Mouse (Mus musculus): ENCODE measurements around the gene Lrp11. TPM values are rescaled to one million over a fixed set of nuclear protein-coding genes. Genes with fewer than 3 reads are reported as not detected.
"Not testable (repeated sequence)": the region's sequence is repeated elsewhere in the genome, so short reads cannot be mapped to it uniquely, and the experiment has no call there.

The Lrp11 gene
- polyA plus RNA-seq, 1 experiment from 2014 or later, result 37.8 TPM

DNA sequence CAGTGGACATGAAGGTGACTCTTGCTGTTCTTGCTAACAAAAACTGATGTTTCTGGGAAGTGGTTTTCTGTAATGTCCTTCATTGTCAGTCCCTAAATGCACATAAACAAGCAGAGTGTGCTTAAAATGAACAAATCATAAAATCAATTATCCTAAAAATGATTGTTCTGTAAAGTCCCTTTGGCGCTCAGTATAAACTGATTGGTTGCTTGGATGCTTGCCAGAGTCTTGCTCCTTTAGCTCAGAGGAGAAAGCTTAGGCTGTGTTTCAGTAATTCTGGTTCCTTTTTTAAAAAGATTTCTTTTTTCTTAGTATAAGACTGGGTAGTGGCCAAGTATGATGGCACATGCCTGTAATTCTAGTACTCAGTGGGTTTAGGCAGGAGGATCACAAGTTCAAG lies 6.7 kb downstream of the Lrp11 start:
- no peak for ATAC-seq (ENCODE audit: low read depth)
- H3K4me3 ChIP-seq (ENCODE audit: low read depth, low read length), result no peak overlapping the region
- H3K9ac ChIP-seq (replicated peaks; ENCODE audit: low read depth, low read length), result no peak overlapping the region
- H3K36me3 ChIP-seq (ENCODE audit: control insufficient read depth, insufficient read depth, low read length), result no peaks in the 10 kb centered on the region
- no peaks in the 10 kb centered on the region for H3K27me3 ChIP-seq (ENCODE audit: control insufficient read depth, insufficient read depth, low read length)
- H3K27ac ChIP-seq (ENCODE audit: low read depth, low read length), result no peak overlapping the region
- H3K9me3 ChIP-seq (ENCODE audit: control insufficient read depth, low read length), result no peaks in the 10 kb centered on the region
- H3K4me2 ChIP-seq (ENCODE audit: low read depth, low read length), result no peak overlapping the region
- peaks cover 6% of the 10 kb centered on the region; the same call in 1 of the 2 replicates for H3K4me1 ChIP-seq (ENCODE audit: control insufficient read depth, insufficient read depth, low read length)
- 55% methylated on average over 1 of the region's 1 CpGs for WGBS

DNA sequence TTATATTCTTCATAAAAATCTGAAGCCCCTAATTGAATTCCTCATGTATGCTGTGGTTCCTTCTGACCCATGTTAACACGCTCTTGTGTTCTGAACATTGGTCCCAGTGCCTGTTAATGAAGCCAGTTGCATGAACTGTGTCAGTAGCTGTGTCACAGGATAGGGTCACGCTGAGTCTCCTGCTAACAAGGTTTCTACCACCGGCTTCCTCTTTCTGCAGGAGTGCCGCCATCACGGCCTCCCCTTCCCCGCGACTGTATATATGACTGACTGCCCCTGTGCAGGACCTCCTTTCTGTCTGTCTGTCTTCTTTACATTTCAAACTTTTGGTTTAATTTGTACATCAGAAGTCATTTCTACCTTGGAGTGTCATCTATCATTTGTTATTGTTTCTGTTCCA lies 8.6 kb downstream of the Lrp11 start:
- no peak overlapping the region for H3K4me3 ChIP-seq (ENCODE audit: low read depth, low read length)
- H3K27me3 ChIP-seq (ENCODE audit: control insufficient read depth, insufficient read depth, low read length), result no peaks in the 10 kb centered on the region
- no peaks in the 10 kb centered on the region for H3K4me1 ChIP-seq (ENCODE audit: control insufficient read depth, insufficient read depth, low read length)
- no peak overlapping the region for H3K9ac ChIP-seq (replicated peaks; ENCODE audit: low read depth, low read length)
- no peak overlapping the region for H3K4me2 ChIP-seq (ENCODE audit: low read depth, low read length)
- no peak overlapping the region for H3K27ac ChIP-seq (ENCODE audit: low read depth, low read length)
- 91% methylated on average over 7 of the region's 7 CpGs for WGBS
- H3K9me3 ChIP-seq (ENCODE audit: control insufficient read depth, low read length), result no peaks in the 10 kb centered on the region
- no peak for ATAC-seq (ENCODE audit: low read depth)
- H3K36me3 ChIP-seq (ENCODE audit: control insufficient read depth, insufficient read depth, low read length), result no peaks in the 10 kb centered on the region

DNA sequence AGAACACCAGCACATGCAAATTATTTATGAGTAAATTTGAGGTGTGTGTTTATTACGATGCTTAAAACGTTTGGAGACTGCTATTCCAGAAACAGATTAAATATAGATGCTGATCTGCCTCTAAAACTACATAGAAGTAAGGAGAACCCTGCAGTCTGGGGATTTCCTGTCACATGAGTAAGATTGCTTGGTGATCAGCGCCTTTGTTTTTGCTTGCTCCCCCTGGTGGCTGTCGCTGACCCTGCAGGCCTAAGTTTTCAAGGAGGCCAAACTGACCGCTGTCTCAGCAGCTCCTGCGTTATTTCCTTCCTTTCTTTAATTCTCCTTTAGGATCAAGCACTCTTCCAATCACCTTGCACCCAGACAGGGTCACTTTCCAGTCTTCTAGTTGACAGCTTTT lies 11.0 kb downstream of the Lrp11 start:
- Histone ChIP-seq H3K27me3 (ENCODE audit: control insufficient read depth, insufficient read depth, low read length) (no peaks in the 10 kb centered on the region), H3K27ac (ENCODE audit: low read depth, low read length) (no peak overlapping the region), H3K9me3 (ENCODE audit: control insufficient read depth, low read length) (no peaks in the 10 kb centered on the region), H3K9ac (replicated peaks; ENCODE audit: low read depth, low read length) (no peak overlapping the region), H3K36me3 (ENCODE audit: control insufficient read depth, insufficient read depth, low read length) (no peaks in the 10 kb centered on the region), H3K4me1 (ENCODE audit: control insufficient read depth, insufficient read depth, low read length) (no peaks in the 10 kb centered on the region), H3K4me3 (ENCODE audit: low read depth, low read length) (no peak overlapping the region), H3K4me2 (ENCODE audit: low read depth, low read length) (no peak overlapping the region)
- 15% methylated on average over 6 of the region's 6 CpGs for WGBS
- ATAC-seq (ENCODE audit: low read depth), result peak; percentile 47; the same call in 1 of the 2 replicates

DNA sequence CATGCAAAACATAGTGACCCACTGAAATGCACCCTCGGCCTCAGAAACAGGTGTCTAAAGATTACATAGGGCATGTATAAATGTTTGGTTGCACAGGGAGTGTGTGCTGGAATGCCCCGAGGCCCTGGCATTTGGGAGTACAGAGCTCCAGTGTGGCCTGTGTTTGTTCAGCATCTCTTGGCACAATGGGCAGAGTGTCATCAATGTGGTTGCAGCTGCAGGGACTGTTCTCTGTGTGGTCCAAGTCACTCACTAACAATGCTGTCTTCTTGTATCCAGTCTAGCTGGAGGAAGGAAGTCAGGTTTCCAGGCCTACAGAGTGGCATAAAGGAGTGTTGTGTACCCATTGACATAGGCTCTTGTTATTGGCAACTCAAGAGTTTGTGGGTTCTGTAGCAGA lies 15.6 kb downstream of the Lrp11 start:
- H3K27me3 ChIP-seq (ENCODE audit: control insufficient read depth, insufficient read depth, low read length), result no peaks in the 10 kb centered on the region
- WGBS, result 71% methylated on average over 2 of the region's 2 CpGs
- no peak for ATAC-seq (ENCODE audit: low read depth)
- H3K36me3 ChIP-seq (ENCODE audit: control insufficient read depth, insufficient read depth, low read length), result peaks cover 4% of the 10 kb centered on the region
- H3K27ac ChIP-seq (ENCODE audit: low read depth, low read length), result no peak overlapping the region
- no peaks in the 10 kb centered on the region for H3K9me3 ChIP-seq (ENCODE audit: control insufficient read depth, low read length)
- no peaks in the 10 kb centered on the region for H3K4me1 ChIP-seq (ENCODE audit: control insufficient read depth, insufficient read depth, low read length)
- H3K9ac ChIP-seq (replicated peaks; ENCODE audit: low read depth, low read length), result no peak overlapping the region
- no peak overlapping the region for H3K4me3 ChIP-seq (ENCODE audit: low read depth, low read length)
- no peak overlapping the region for H3K4me2 ChIP-seq (ENCODE audit: low read depth, low read length)

DNA sequence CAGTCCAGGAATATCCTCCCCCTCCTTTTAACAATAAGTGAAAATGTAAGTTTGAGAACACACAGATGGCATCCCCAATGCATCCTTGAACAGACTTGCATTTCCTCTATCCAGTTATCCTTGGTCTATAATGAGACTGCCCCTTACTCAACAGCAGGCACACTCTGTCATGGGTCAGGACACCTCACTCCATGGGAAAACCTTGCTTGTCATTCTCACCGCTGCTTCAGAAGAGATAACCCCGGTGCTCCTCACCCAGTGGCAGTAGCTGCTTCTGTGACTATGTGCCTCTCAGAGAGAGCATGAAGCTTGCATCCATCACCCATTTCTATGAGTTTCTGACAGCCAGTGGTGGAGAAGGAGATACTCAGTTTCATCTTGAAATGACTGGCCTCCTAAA lies 16.8 kb downstream of the Lrp11 start:
- Histone ChIP-seq H3K9ac (replicated peaks; ENCODE audit: low read depth, low read length) (no peak overlapping the region), H3K4me3 (ENCODE audit: low read depth, low read length) (no peak overlapping the region), H3K4me2 (ENCODE audit: low read depth, low read length) (no peak overlapping the region), H3K4me1 (ENCODE audit: control insufficient read depth, insufficient read depth, low read length) (no peaks in the 10 kb centered on the region), H3K9me3 (ENCODE audit: control insufficient read depth, low read length) (no peaks in the 10 kb centered on the region), H3K27ac (ENCODE audit: low read depth, low read length) (no peak overlapping the region), H3K36me3 (ENCODE audit: control insufficient read depth, insufficient read depth, low read length) (peaks cover 4% of the 10 kb centered on the region), H3K27me3 (ENCODE audit: control insufficient read depth, insufficient read depth, low read length) (no peaks in the 10 kb centered on the region)
- 95% methylated on average over 2 of the region's 2 CpGs for WGBS
- ATAC-seq (ENCODE audit: low read depth), result no peak

DNA sequence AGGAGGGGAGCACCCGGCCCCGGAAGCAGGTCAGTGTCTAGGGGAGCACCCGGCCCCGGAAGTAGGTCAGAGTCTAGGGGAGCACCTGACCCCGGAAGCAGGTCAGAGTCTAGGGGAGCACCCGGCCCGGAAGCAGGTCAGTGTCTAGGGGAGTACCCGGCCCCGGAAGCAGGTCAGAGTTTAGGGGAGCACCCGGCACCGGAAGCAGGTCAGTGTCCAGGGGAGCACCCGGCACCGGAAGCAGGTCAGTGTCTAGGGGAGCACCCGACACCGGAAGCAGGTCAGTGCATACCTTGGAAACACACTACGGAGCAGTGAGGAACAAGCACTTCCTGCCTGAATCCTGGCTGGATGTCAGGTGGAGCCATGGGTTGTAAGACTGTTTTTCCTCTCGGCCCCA lies 19.0 kb downstream of the Lrp11 start:
- no peaks in the 10 kb centered on the region for H3K9me3 ChIP-seq (ENCODE audit: control insufficient read depth, low read length)
- no peaks in the 10 kb centered on the region for H3K27me3 ChIP-seq (ENCODE audit: control insufficient read depth, insufficient read depth, low read length)
- no peak overlapping the region for H3K4me2 ChIP-seq (ENCODE audit: low read depth, low read length)
- no peak overlapping the region for H3K27ac ChIP-seq (ENCODE audit: low read depth, low read length)
- H3K9ac ChIP-seq (replicated peaks; ENCODE audit: low read depth, low read length), result no peak overlapping the region
- no peaks in the 10 kb centered on the region for H3K4me1 ChIP-seq (ENCODE audit: control insufficient read depth, insufficient read depth, low read length)
- ATAC-seq (ENCODE audit: low read depth), result no peak
- WGBS, result 93% methylated on average over 17 of the region's 17 CpGs
- no peak overlapping the region for H3K4me3 ChIP-seq (ENCODE audit: low read depth, low read length)
- H3K36me3 ChIP-seq (ENCODE audit: control insufficient read depth, insufficient read depth, low read length), result peaks cover 4% of the 10 kb centered on the region

DNA sequence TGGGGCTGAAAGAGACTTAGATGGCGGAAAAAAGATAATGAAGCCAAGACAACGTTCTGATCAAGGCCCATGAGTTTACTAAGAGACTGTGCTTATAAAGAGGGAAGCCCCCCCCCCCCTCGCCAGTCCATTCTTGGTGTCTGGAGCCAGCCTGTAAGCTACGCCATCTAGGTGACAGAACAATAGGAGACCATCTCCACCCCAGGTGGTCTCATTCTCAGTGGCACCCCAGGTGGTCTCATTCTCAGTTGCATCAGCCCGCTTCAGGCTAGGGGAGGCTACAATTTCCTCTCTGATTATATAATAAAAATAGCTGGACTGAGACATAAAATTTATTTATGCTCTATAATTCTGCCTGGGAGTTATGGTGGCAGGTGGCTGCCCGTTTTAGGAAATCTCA lies 22.0 kb downstream of the Lrp11 start:
- no peak overlapping the region for H3K4me2 ChIP-seq (ENCODE audit: low read depth, low read length)
- no peak for ATAC-seq (ENCODE audit: low read depth)
- 54% methylated on average over 6 of the region's 6 CpGs for WGBS

DNA sequence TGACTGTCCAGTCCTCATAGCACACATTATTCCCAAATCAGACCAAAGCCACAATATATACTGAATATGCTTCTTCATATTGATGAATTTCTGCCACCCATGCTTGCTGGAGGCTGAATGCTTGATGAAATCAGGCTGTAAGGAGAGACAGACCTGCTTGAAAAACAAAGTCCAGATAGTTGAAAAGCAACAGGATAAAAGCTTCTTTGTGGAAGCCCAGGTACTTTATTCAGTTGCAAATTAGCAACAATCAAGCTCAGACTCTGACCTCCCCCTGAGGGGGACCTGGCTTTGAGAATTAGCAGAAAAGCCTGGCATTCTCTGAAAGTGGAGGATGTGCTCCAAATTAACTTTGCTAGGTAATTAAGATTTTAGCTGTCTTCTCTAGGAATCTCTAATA lies 22.6 kb downstream of the Lrp11 start:
- H3K4me2 ChIP-seq (ENCODE audit: low read depth, low read length); H3K9ac ChIP-seq (replicated peaks; ENCODE audit: low read depth, low read length); H3K4me1 ChIP-seq (ENCODE audit: control insufficient read depth, insufficient read depth, low read length); H3K9me3 ChIP-seq (ENCODE audit: control insufficient read depth, low read length); H3K27me3 ChIP-seq (ENCODE audit: control insufficient read depth, insufficient read depth, low read length); H3K4me3 ChIP-seq (ENCODE audit: low read depth, low read length); H3K27ac ChIP-seq (ENCODE audit: low read depth, low read length); ATAC-seq (ENCODE audit: low read depth); H3K36me3 ChIP-seq (ENCODE audit: control insufficient read depth, insufficient read depth, low read length): not testable (repeated sequence)

More for the DNA sequence above, 22.0 kb downstream of the Lrp11 start:
- peaks cover 3% of the 10 kb centered on the region; the same call in 1 of the 2 replicates for H3K9me3 ChIP-seq (ENCODE audit: control insufficient read depth, low read length)
- no peak overlapping the region for H3K9ac ChIP-seq (replicated peaks; ENCODE audit: low read depth, low read length)
- H3K27ac ChIP-seq (ENCODE audit: low read depth, low read length), result no peak overlapping the region
- no peak overlapping the region for H3K4me3 ChIP-seq (ENCODE audit: low read depth, low read length)
- H3K27me3 ChIP-seq (ENCODE audit: control insufficient read depth, insufficient read depth, low read length), result no peaks in the 10 kb centered on the region
- H3K4me1 ChIP-seq (ENCODE audit: control insufficient read depth, insufficient read depth, low read length), result no peaks in the 10 kb centered on the region
- H3K36me3 ChIP-seq (ENCODE audit: control insufficient read depth, insufficient read depth, low read length), result peaks cover 4% of the 10 kb centered on the region

DNA sequence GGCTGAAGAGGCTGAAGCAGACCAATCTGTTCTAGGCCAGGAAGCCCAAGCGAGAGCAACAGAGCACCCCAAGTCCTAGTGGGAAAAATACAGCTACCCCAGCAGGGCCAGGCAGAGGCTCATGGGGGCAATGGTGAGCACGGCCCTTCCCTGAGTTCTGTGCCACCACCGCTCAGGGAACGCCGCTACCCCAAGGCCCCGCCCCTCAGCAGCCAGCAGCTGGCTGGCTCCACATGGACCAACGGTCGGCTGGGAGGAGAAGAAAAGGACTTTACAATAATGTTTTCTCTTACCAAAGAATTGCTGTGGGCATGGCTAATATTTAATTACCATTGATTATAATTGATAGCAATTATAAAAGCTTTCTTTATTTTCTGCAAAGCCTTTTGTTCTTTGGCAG lies 25.2 kb downstream of the Lrp11 start:
- Histone ChIP-seq H3K27me3 (ENCODE audit: control insufficient read depth, insufficient read depth, low read length) (no peaks in the 10 kb centered on the region), H3K4me3 (ENCODE audit: low read depth, low read length) (no peak overlapping the region), H3K9ac (replicated peaks; ENCODE audit: low read depth, low read length) (no peak overlapping the region), H3K4me2 (ENCODE audit: low read depth, low read length) (no peak overlapping the region), H3K9me3 (ENCODE audit: control insufficient read depth, low read length) (peaks cover 3% of the 10 kb centered on the region; the same call in 1 of the 2 replicates), H3K27ac (ENCODE audit: low read depth, low read length) (no peak overlapping the region), H3K4me1 (ENCODE audit: control insufficient read depth, insufficient read depth, low read length) (no peaks in the 10 kb centered on the region), H3K36me3 (ENCODE audit: control insufficient read depth, insufficient read depth, low read length) (no peaks in the 10 kb centered on the region)
- no peak for ATAC-seq (ENCODE audit: low read depth)
- 90% methylated on average over 8 of the region's 8 CpGs for WGBS

DNA sequence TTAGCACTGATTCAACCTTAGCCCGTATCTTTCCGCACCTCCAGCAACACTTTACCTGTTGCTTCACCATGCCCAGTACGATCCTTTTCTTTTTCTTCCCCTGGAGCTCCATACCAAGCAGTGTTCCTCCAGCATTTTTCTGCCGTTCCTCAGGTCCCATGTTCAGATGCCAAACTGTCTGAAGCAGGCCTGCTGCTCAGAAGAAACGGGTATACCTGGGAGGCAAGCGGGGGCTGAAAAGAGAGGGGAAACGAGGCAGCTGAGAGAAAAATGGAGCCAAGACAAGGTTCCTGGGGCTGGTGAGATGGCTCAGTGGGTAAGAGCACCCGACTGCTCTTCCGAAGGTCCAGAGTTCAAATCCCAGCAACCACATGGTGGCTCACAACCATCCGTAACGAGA lies 27.5 kb downstream of the Lrp11 start:
- 91% methylated on average over 9 of the region's 11 CpGs for WGBS
- H3K9ac ChIP-seq (replicated peaks; ENCODE audit: low read depth, low read length); H3K4me1 ChIP-seq (ENCODE audit: control insufficient read depth, insufficient read depth, low read length); H3K4me3 ChIP-seq (ENCODE audit: low read depth, low read length); H3K27ac ChIP-seq (ENCODE audit: low read depth, low read length); H3K4me2 ChIP-seq (ENCODE audit: low read depth, low read length); H3K36me3 ChIP-seq (ENCODE audit: control insufficient read depth, insufficient read depth, low read length); ATAC-seq (ENCODE audit: low read depth); H3K9me3 ChIP-seq (ENCODE audit: control insufficient read depth, low read length); H3K27me3 ChIP-seq (ENCODE audit: control insufficient read depth, insufficient read depth, low read length): not testable (repeated sequence)
